Mouse (Mus musculus): Measurements from ENCODE around the gene Ifit1bl2. TPM values are rescaled to one million over a fixed set of nuclear protein-coding genes. Genes with fewer than 3 reads are reported as not detected.

Ifit1bl2 gene
- 0.10 and 0.33 TPM in 2 replicates for polyA plus RNA-seq (2015; fragmentation: Nextera tagmentation; extraction: Ambion mirVana)

- no peaks in the 10 kb centered on the region for H3K36me3 ChIP-seq (ENCODE audit: insufficient read depth, low read length)
- no peak within 1 kb of the TSS for H3K4me3 ChIP-seq (ENCODE audit: low read length)
- H3K27me3 ChIP-seq (ENCODE audit: insufficient read depth, low read length), result no peaks in the 10 kb centered on the region; the same call in 1 of the 2 replicates
- H3K4me1 ChIP-seq (ENCODE audit: insufficient read depth, low read length), result no peaks in the 10 kb centered on the region
- ATAC-seq (ENCODE audit: low FRiP score, low TSS enrichment), result peak; percentile 63; the same call in 1 of the 2 replicates
- 39% methylated on average over 4 of the region's 4 CpGs for WGBS
- 0 out of 2 replicates have a peak within 1 kb of the TSS, but pooled peaks have one; percentile 12 for H3K4me2 ChIP-seq (replicated peaks; ENCODE audit: low read depth, low read length)
- H3K27ac ChIP-seq (ENCODE audit: low read length), result no peak within 1 kb of the TSS
- no peak within 1 kb of the TSS for H3K9ac ChIP-seq (replicated peaks; ENCODE audit: low read length)
- H3K9me3 ChIP-seq (ENCODE audit: low read length), result no peaks in the 10 kb centered on the region
Measured at GRCm38 (mm10) chr19:34640623-34641022, at the start of gene Ifit1bl2, which contains the start of gene Ifit1. TSS of gene Ifit1bl2 (minus strand) at chr19:34640743. TSS of gene Ifit1 (plus strand) at chr19:34640871.

DNA sequence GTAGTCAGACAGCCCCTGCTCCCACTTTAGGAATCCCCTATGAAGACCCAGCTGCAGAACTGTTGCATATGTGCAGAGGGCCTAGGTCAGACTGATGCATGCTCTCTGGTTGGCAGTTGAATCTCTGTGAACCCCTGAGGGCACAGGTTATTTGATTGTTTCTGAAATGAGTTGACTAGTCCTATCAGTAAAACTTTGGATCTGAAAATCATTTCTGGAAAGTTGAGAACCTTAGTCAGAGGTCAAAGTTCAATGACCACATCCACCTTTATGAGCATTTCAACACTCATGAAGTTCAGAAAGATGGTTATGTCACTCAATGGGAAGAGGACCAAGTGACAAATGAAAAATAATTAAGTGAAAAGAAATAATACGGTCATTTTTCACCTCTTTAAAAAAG lies 45.0 kb upstream of the Ifit1bl2 start:
- no peak overlapping the region for H3K4me2 ChIP-seq (replicated peaks; ENCODE audit: low read depth, low read length)
- no peak overlapping the region for H3K4me3 ChIP-seq (ENCODE audit: low read length)
- WGBS, result 97% methylated on average over 1 of the region's 1 CpGs
- no peaks in the 10 kb centered on the region for H3K4me1 ChIP-seq (ENCODE audit: insufficient read depth, low read length)
- H3K9ac ChIP-seq (replicated peaks; ENCODE audit: low read length), result no peak overlapping the region
- no peaks in the 10 kb centered on the region for H3K36me3 ChIP-seq (ENCODE audit: insufficient read depth, low read length)
- no peak overlapping the region for H3K27ac ChIP-seq (ENCODE audit: low read length)
- ATAC-seq (ENCODE audit: low FRiP score, low TSS enrichment), result no peak
- H3K9me3 ChIP-seq (ENCODE audit: low read length), result no peaks in the 10 kb centered on the region
- H3K27me3 ChIP-seq (ENCODE audit: insufficient read depth, low read length), result no peaks in the 10 kb centered on the region

DNA sequence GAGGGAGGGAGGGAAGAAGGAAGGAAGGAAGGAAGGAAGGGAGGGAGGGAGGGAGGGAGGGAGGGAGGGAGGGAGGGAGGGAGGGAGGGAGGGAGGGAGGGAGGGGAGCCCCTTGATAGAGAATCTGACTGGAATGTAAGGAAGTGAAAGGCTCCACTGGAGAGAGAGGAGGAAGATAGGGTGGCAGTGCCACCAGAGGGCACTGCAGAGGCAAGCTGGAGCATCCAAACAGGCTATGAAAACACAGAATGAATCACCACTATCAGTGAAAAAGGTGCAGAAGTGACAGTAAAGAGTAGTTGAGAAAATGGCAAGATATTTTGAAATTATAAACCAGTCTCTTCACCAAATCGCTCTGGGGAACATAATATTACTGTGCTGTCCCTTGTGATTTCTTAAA lies 44.3 kb upstream of the Ifit1bl2 start:
- no peak for ATAC-seq (ENCODE audit: low FRiP score, low TSS enrichment)

DNA sequence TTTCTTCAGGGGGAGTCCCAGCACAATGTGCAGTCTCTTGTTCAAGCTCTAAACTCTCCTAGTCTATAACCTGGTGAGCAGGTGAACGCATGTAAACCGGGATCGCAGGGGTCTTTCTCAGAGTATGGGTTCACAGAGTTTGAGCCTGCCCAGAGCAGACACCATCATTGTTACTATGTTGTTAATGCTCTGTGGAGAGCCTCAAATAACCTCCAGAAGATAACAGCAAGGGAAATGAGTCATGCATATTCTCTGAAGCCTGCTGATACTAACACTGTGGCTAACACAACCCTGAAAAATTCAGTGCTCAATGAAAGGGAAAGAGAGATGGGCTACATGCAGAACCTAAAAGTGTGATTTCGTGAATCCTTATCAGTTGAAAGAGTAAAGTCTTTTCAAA lies 37.9 kb upstream of the Ifit1bl2 start:
- no peak overlapping the region for H3K27ac ChIP-seq (ENCODE audit: low read length)
- H3K36me3 ChIP-seq (ENCODE audit: insufficient read depth, low read length), result no peaks in the 10 kb centered on the region
- H3K4me1 ChIP-seq (ENCODE audit: insufficient read depth, low read length), result no peaks in the 10 kb centered on the region
- H3K9me3 ChIP-seq (ENCODE audit: low read length), result no peaks in the 10 kb centered on the region
- ATAC-seq (ENCODE audit: low FRiP score, low TSS enrichment), result no peak
- H3K27me3 ChIP-seq (ENCODE audit: insufficient read depth, low read length), result no peaks in the 10 kb centered on the region
- H3K4me3 ChIP-seq (ENCODE audit: low read length), result no peak overlapping the region
- no peak overlapping the region for H3K9ac ChIP-seq (replicated peaks; ENCODE audit: low read length)
- H3K4me2 ChIP-seq (replicated peaks; ENCODE audit: low read depth, low read length), result no peak overlapping the region
- 89% methylated on average over 4 of the region's 4 CpGs for WGBS

More for the DNA sequence above, 44.3 kb upstream of the Ifit1bl2 start:
- no peaks in the 10 kb centered on the region for H3K27me3 ChIP-seq (ENCODE audit: insufficient read depth, low read length)
- no peak overlapping the region for H3K4me2 ChIP-seq (replicated peaks; ENCODE audit: low read depth, low read length)
- no peaks in the 10 kb centered on the region for H3K36me3 ChIP-seq (ENCODE audit: insufficient read depth, low read length)
- H3K4me1 ChIP-seq (ENCODE audit: insufficient read depth, low read length), result no peaks in the 10 kb centered on the region
- 64% methylated on average over 1 of the region's 1 CpGs for WGBS
- H3K9ac ChIP-seq (replicated peaks; ENCODE audit: low read length), result no peak overlapping the region
- no peaks in the 10 kb centered on the region for H3K9me3 ChIP-seq (ENCODE audit: low read length)
- no peak overlapping the region for H3K27ac ChIP-seq (ENCODE audit: low read length)
- H3K4me3 ChIP-seq (ENCODE audit: low read length), result no peak overlapping the region

- H3K9ac ChIP-seq (replicated peaks; ENCODE audit: low read length), result no peak overlapping the region
- H3K4me3 ChIP-seq (ENCODE audit: low read length), result no peak overlapping the region
- no peaks in the 10 kb centered on the region for H3K36me3 ChIP-seq (ENCODE audit: insufficient read depth, low read length)
- no peaks in the 10 kb centered on the region for H3K9me3 ChIP-seq (ENCODE audit: low read length)
- no peak; the same call in 1 of the 2 replicates for ATAC-seq (ENCODE audit: low FRiP score, low TSS enrichment)
- 49% methylated on average over 7 of the region's 7 CpGs for WGBS
- no peaks in the 10 kb centered on the region for H3K4me1 ChIP-seq (ENCODE audit: insufficient read depth, low read length)
- H3K27ac ChIP-seq (ENCODE audit: low read length), result no peak overlapping the region
- H3K27me3 ChIP-seq (ENCODE audit: insufficient read depth, low read length), result no peaks in the 10 kb centered on the region
- H3K4me2 ChIP-seq (replicated peaks; ENCODE audit: low read depth, low read length), result no peak overlapping the region
Measured at GRCm38 (mm10) chr19:34673476-34673875, 32.9 kb upstream of the Ifit1bl2 start.

- no peak overlapping the region for H3K4me2 ChIP-seq (replicated peaks; ENCODE audit: low read depth, low read length)
- H3K4me1 ChIP-seq (ENCODE audit: insufficient read depth, low read length), result no peaks in the 10 kb centered on the region
- 0% methylated on average over 5 of the region's 5 CpGs for WGBS
- H3K4me3 ChIP-seq (ENCODE audit: low read length), result no peak overlapping the region
- H3K9ac ChIP-seq (replicated peaks; ENCODE audit: low read length), result no peak overlapping the region
- H3K27me3 ChIP-seq (ENCODE audit: insufficient read depth, low read length), result no peaks in the 10 kb centered on the region
- H3K9me3 ChIP-seq (ENCODE audit: low read length), result no peaks in the 10 kb centered on the region
- no peaks in the 10 kb centered on the region for H3K36me3 ChIP-seq (ENCODE audit: insufficient read depth, low read length)
- H3K27ac ChIP-seq (ENCODE audit: low read length), result no peak overlapping the region
- no peak for ATAC-seq (ENCODE audit: low FRiP score, low TSS enrichment)
Measured at GRCm38 (mm10) chr19:34666127-34666526, 25.6 kb upstream of the Ifit1bl2 start.

GRCm38 (mm10) chr19:34662740-34663139 lies 22.2 kb upstream of the Ifit1bl2 start:
- Histone ChIP-seq H3K27me3 (ENCODE audit: insufficient read depth, low read length) (no peaks in the 10 kb centered on the region), H3K4me3 (ENCODE audit: low read length) (no peak overlapping the region), H3K4me1 (ENCODE audit: insufficient read depth, low read length) (no peaks in the 10 kb centered on the region), H3K27ac (ENCODE audit: low read length) (no peak overlapping the region), H3K36me3 (ENCODE audit: insufficient read depth, low read length) (no peaks in the 10 kb centered on the region), H3K4me2 (replicated peaks; ENCODE audit: low read depth, low read length) (peak overlapping the region; percentile 51), H3K9me3 (ENCODE audit: low read length) (no peaks in the 10 kb centered on the region), H3K9ac (replicated peaks; ENCODE audit: low read length) (no peak overlapping the region)
- 0 out of 2 replicates have a peak, but pooled peaks have one; percentile 52 for ATAC-seq (ENCODE audit: low FRiP score, low TSS enrichment)
- 42% methylated on average over 5 of the region's 5 CpGs for WGBS

DNA sequence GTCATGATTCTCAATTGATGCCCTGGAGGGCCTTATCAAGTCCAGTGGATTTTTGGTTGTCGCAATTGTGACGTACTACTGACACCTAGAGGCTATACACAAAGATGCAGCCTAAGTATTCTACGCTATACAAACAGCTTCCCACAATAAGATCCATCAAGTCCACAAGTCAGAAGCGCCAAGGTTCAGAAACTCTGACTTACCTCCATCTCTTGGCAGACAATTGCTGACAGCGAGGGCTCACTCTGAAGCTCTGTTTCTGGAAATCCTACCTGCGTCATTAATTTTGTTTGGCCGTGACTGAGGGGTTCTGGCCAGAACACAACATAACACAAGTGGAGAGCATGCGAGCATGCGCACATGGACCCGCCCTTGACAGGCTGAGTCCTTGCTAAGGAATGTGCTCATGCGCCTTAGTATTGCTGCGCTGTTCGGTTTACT lies 21.5 kb upstream of the Ifit1bl2 start:
- no peaks in the 10 kb centered on the region for H3K4me1 ChIP-seq (ENCODE audit: insufficient read depth, low read length)
- peak overlapping the region; percentile 36 for H3K4me3 ChIP-seq (ENCODE audit: low read length)
- H3K9me3 ChIP-seq (ENCODE audit: low read length), result no peaks in the 10 kb centered on the region
- ATAC-seq (ENCODE audit: low FRiP score, low TSS enrichment), result peak; percentile 95
- H3K9ac ChIP-seq (replicated peaks; ENCODE audit: low read length), result no peak overlapping the region
- no peaks in the 10 kb centered on the region for H3K36me3 ChIP-seq (ENCODE audit: insufficient read depth, low read length)
- no peaks in the 10 kb centered on the region for H3K27me3 ChIP-seq (ENCODE audit: insufficient read depth, low read length)
- H3K4me2 ChIP-seq (replicated peaks; ENCODE audit: low read depth, low read length), result peak overlapping the region; percentile 51
- WGBS, result 17% methylated on average over 13 of the region's 13 CpGs
- no peak overlapping the region for H3K27ac ChIP-seq (ENCODE audit: low read length)

- H3K27me3 ChIP-seq (ENCODE audit: insufficient read depth, low read length), result no peaks in the 10 kb centered on the region
- no peak for ATAC-seq (ENCODE audit: low FRiP score, low TSS enrichment)
- no peaks in the 10 kb centered on the region for H3K9me3 ChIP-seq (ENCODE audit: low read length)
- WGBS, result 28% methylated on average over 2 of the region's 2 CpGs
- H3K4me3 ChIP-seq (ENCODE audit: low read length), result no peak overlapping the region
- H3K36me3 ChIP-seq (ENCODE audit: insufficient read depth, low read length), result no peaks in the 10 kb centered on the region
- no peaks in the 10 kb centered on the region for H3K4me1 ChIP-seq (ENCODE audit: insufficient read depth, low read length)
- no peak overlapping the region for H3K27ac ChIP-seq (ENCODE audit: low read length)
- no peak overlapping the region for H3K4me2 ChIP-seq (replicated peaks; ENCODE audit: low read depth, low read length)
- no peak overlapping the region for H3K9ac ChIP-seq (replicated peaks; ENCODE audit: low read length)
Measured at GRCm38 (mm10) chr19:34656511-34657298, 16.2 kb upstream of the Ifit1bl2 start.

- Histone ChIP-seq H3K4me1 (ENCODE audit: insufficient read depth, low read length) (no peaks in the 10 kb centered on the region), H3K36me3 (ENCODE audit: insufficient read depth, low read length) (no peaks in the 10 kb centered on the region), H3K9me3 (ENCODE audit: low read length) (no peaks in the 10 kb centered on the region), H3K4me3 (ENCODE audit: low read length) (no peak overlapping the region), H3K27ac (ENCODE audit: low read length) (no peak overlapping the region), H3K9ac (replicated peaks; ENCODE audit: low read length) (no peak overlapping the region), H3K4me2 (replicated peaks; ENCODE audit: low read depth, low read length) (no peak overlapping the region), H3K27me3 (ENCODE audit: insufficient read depth, low read length) (no peaks in the 10 kb centered on the region)
- ATAC-seq (ENCODE audit: low FRiP score, low TSS enrichment), result no peak
- WGBS, result 82% methylated on average over 10 of the region's 10 CpGs
Measured at GRCm38 (mm10) chr19:34655227-34655805, 14.8 kb upstream of the Ifit1bl2 start.
